Mouse (Mus musculus) erythroblast, embryonic 14.5 days (primary cell): ENCODE data around the gene Aco2. TPM values are rescaled to one million over a fixed set of nuclear protein-coding genes. Genes with fewer than 3 reads are reported as not detected.

Experiments used
- H3K27me3 ChIP-seq: 2 replicates; pipeline ENCODE4 v1.6.1; 2012; ENCODE audit warnings: inconsistent platforms; ENCODE audit not compliant: control insufficient read depth
- H3K36me3 ChIP-seq: 2 replicates; pipeline ENCODE4 v1.6.1; 2012; ENCODE audit warnings: mild to moderate bottlenecking, inconsistent platforms; ENCODE audit not compliant: control insufficient read depth
- H3K4me1 ChIP-seq: 2 replicates; pipeline ENCODE4 v1.6.1; 2012; ENCODE audit warnings: inconsistent platforms; ENCODE audit not compliant: control insufficient read depth
- H3K4me3 ChIP-seq: replicated peaks from 2 replicates; pipeline ENCODE3; 2012; ENCODE audit warnings: moderate library complexity, mild to moderate bottlenecking, inconsistent platforms
- H3K9me3 ChIP-seq: 2 replicates; pipeline ENCODE4 v1.6.1; 2012; ENCODE audit warnings: low read length, inconsistent platforms, mixed read lengths; ENCODE audit not compliant: control insufficient read depth
- GATA1 ChIP-seq: IDR thresholded peaks from 2 replicates; pipeline ENCODE4 v1.6.1; 2012; ENCODE audit warnings: low read length, inconsistent platforms, mixed read lengths
- TAL1 ChIP-seq: IDR thresholded peaks from 3 replicates; pipeline ENCODE4 v1.6.1; 2012; ENCODE audit warnings: low read length, inconsistent platforms, mixed read lengths
- polyA plus RNA-seq: library from polyadenylated mRNA; stranded (reverse); fragments of >175 nt; gene quantifications from 2 replicates; pipeline ENCODE4 v1.2.3, GENCODE M21; 2012

Gene Aco2
- polyA plus RNA-seq, 1 experiment = 19.1 TPM

GRCm38 (mm10) chr15:81833481-81833880 is 38.6 kb upstream of the Aco2 start:
- Histone ChIP-seq H3K9me3 (no peaks in the 10 kb centered on the region), H3K27me3 (peaks cover 35% of the 10 kb centered on the region), H3K36me3 (no peaks in the 10 kb centered on the region), H3K4me1 (peaks cover 17% of the 10 kb centered on the region), H3K4me3 (no peak overlapping the region)
- TF ChIP-seq GATA1 (no peak), TAL1 (no peak)

GRCm38 (mm10) chr15:81834171-81834841 is 37.8 kb upstream of the Aco2 start:
- TF ChIP-seq TAL1 (no peak), GATA1 (no peak)
- H3K36me3 ChIP-seq = no peaks in the 10 kb centered on the region
- no peak overlapping the region for H3K4me3 ChIP-seq
- peaks cover 35% of the 10 kb centered on the region for H3K27me3 ChIP-seq
- H3K4me1 ChIP-seq = peaks cover 13% of the 10 kb centered on the region
- H3K9me3 ChIP-seq = no peaks in the 10 kb centered on the region

DNA sequence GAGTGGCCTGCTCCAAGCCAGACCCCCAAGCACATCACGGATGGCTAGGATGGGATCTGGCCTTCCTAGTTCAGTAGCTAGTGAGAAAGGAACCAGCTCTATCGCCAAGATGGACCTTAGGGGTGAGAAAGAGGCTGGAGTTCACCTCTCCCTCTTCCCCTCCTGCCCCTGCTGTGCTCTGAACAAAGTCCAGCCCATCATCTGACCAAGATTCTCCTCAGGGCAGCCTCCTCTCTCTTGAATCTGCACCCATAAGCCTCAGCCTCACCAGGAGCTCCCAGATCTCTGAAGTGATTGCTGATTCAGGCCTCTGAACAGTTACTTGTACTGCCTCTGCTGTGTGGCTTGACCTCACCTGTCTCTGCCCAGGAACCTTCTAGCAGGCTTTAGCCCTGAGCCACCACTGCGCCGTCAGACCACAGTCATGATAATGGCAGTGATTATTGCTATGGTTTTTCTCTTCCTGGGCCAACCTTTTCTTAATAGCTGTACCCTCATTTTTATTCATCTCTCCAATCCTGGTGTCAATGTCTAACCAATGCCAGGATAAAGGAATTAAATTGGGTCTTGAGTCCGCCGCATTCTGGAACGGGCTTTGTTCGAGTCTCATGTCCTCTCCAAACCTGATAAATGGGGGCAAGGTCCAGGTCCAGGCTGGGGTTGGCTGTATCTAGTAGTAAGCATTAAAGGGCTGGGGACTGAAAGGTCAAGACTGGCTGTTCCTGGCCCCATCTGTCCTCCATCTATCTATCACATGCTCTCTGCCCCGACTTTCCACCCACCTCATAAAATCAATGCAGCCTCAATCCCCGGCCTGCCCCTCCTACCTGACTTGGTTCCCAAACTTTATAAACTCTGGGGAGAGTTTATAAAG is 36.9 kb upstream of the Aco2 start:
- Histone ChIP-seq H3K27me3 (peaks cover 38% of the 10 kb centered on the region), H3K4me3 (no peak overlapping the region), H3K9me3 (no peaks in the 10 kb centered on the region), H3K4me1 (peaks cover 16% of the 10 kb centered on the region), H3K36me3 (no peaks in the 10 kb centered on the region)
- no peak for TF ChIP-seq GATA1

- no peak overlapping the region for H3K4me3 ChIP-seq
- peaks cover 13% of the 10 kb centered on the region for H3K4me1 ChIP-seq
- peaks cover 38% of the 10 kb centered on the region for H3K27me3 ChIP-seq
- TF ChIP-seq GATA1 = no peak
- no peaks in the 10 kb centered on the region for H3K36me3 ChIP-seq
- no peaks in the 10 kb centered on the region for H3K9me3 ChIP-seq
These were observed 35.8 kb upstream of the Aco2 start for GRCm38 (mm10) chr15:81836124-81836821.

DNA sequence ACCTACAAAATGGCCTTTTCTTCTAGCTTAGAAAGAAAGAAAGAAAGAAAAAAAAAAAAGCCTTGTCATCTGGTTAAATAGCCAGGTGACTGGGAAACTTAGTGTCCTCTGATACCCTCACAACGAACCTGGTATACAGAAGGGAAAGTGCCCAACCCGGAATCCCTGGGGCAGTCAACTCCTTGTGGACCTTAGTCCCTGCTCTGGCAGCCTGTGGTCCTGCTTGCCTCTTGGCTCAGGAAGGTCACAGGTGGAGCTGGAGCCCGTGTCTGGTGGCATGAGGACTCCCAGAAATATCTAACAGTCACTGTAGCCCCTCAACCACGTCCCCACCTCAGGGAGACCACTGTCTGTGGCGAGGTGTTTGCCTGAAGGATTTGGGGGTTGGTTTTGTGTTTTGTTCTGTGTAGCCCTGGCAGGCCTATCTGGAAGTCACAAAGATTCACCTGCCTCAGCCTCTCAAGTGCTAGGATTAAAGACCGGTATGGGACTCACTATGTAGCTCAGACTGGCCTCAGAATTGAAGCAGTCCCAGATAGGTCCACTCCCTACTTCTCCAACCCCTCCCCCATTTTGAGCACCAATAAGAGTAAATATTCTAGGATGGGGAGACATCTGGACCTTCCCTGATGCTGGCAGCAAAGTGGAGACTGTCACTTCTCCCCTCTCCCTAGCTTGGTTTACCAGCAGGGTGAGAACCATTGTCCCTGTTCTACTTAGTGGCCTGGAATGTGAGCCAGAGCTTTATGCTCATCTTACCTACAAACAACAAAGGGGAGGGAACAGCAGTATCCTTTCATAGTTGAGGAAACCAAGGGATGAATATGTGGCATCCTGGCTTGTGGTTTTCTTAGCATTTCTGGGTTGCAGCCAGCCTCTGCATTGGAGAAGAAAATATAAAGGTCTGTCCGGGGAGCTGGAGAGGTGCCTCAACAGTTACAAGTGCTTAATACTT is 34.9 kb upstream of the Aco2 start:
- no peak for TF ChIP-seq TAL1
- TF ChIP-seq GATA1 = no peak
- H3K27me3 ChIP-seq = peaks cover 39% of the 10 kb centered on the region
- no peaks in the 10 kb centered on the region for H3K36me3 ChIP-seq
- peaks cover 8% of the 10 kb centered on the region for H3K4me1 ChIP-seq
- H3K4me3 ChIP-seq = no peak overlapping the region
- H3K9me3 ChIP-seq = no peaks in the 10 kb centered on the region

DNA sequence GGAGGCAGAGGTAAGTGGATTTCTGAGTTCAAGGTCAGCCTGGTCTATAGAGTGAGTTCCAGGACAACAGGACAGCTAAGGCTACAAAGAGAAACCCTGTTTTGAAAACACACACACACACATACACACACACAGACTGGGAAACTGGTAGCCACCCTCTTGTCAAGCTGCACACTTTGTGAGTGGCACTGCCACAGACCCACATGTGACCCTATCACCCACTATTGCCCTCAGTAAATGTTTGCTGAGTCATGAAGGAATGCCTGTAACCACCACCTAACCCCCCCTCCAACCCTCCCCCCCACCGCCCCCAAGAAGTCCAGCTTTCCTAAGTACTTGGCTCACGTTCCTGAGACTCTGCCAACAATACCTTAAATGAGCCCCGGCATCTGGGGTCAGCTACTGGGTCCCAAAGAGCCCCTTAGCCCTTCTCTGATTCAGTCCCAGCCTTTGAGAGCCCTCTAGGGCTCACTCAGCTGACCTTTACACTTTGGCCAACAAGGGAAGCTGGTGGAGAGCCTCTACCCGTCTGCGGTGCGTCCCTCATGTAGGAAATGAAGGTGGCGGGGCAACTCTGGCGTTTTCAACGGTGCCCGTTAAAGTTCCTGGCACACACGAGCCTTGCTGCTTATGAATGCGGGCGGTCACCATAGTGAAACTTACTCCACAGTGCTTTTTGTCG is 33.4 kb upstream of the Aco2 start:
- no peaks in the 10 kb centered on the region for H3K9me3 ChIP-seq

DNA sequence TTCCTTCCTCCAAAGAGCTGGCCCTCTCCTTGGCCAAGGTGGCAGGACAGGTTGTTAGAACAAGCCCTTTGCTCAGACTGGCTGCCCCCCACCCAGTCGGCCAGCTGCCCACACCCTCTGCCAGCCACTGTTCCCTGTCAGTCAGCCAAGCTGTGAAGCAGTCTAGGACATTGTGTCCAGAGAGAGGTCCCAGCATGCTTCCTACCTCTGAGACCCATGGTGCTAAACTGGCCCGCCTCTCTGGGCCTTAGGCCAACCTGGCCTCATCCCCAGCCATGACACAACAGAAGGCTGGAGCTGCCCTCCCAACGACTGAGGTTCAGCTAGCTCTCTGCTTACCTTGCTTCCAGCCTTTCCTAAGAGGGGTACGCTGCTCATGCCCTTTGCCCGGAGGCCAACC is 32.5 kb upstream of the Aco2 start:
- peaks cover 8% of the 10 kb centered on the region for H3K4me1 ChIP-seq
- TF ChIP-seq GATA1 (no peak), TAL1 (no peak)
- peaks cover 33% of the 10 kb centered on the region for H3K27me3 ChIP-seq
- H3K4me3 ChIP-seq = no peak overlapping the region
- no peaks in the 10 kb centered on the region for H3K9me3 ChIP-seq
- no peaks in the 10 kb centered on the region for H3K36me3 ChIP-seq

More for the DNA sequence above, 33.4 kb upstream of the Aco2 start:
- Histone ChIP-seq H3K36me3 (no peaks in the 10 kb centered on the region), H3K27me3 (peaks cover 39% of the 10 kb centered on the region), H3K4me3 (no peak overlapping the region), H3K4me1 (peaks cover 8% of the 10 kb centered on the region)
- TF ChIP-seq TAL1 (no peak), GATA1 (no peak)

- Histone ChIP-seq H3K4me1 (peaks cover 10% of the 10 kb centered on the region), H3K27me3 (peaks cover 27% of the 10 kb centered on the region), H3K36me3 (no peaks in the 10 kb centered on the region), H3K4me3 (no peak overlapping the region), H3K9me3 (no peaks in the 10 kb centered on the region)
- TF ChIP-seq TAL1 (no peak), GATA1 (no peak)
These were observed 31.8 kb upstream of the Aco2 start for GRCm38 (mm10) chr15:81840306-81840705.
